Mouse (Mus musculus): ENCODE measurements at regions not wholly inside any gene's neighbourhood (a gene's known extent, or its start where the extent isn't known, plus 50 kb on each side); places are given as distances from the start of the nearest gene placed in this dataset.
A peak's percentile ranks its signal among the peaks of the same experiment; 100 is the strongest.

DNA sequence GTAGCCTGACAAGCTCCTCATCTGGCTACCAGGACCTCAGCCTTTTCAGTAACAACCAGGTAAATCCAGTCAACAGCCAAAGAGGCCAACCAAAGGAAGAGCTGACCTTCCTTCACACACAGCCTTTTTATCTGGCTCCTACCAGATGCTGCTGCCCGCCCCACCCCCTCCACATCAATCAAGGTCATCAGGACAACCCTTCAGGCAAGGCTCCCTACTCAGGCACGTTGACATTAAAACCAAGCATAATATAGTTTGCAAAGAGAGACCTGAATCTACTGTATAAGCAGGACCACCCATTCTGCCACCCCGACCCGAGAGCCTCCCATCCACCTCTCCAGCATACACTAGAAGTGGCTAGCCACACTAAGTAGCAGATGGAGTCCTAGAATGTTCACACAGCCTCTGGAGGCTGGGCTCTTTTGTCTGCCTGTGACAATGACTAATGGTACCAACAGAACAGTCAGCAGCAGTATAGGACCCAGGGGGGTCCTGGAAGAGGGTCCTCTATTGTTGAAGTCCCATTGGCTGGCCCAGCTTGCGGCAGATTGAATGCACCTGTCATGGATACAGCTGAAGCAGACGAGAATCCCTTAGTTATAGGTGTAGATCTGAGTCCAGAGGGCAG lies 233.0 kb upstream of the Kdm8 start:
- H3K9ac ChIP-seq, result no peak overlapping the region
- H3K9me3 ChIP-seq, result no peaks in the 10 kb centered on the region
- H3K4me2 ChIP-seq, result no peak overlapping the region
- H3K36me3 ChIP-seq (replicated peaks), result no peaks in the 10 kb centered on the region
- no peak overlapping the region for H3K27ac ChIP-seq
- WGBS, result 84% methylated on average over 6 of the region's 6 CpGs
- H3K4me1 ChIP-seq, result 0 out of 2 replicates have a peak, but pooled peaks cover 3% of the 10 kb centered on the region
- no peaks in the 10 kb centered on the region for H3K27me3 ChIP-seq (replicated peaks)
- no peak for ATAC-seq (replicated peaks)
- no peak overlapping the region for H3K4me3 ChIP-seq

DNA sequence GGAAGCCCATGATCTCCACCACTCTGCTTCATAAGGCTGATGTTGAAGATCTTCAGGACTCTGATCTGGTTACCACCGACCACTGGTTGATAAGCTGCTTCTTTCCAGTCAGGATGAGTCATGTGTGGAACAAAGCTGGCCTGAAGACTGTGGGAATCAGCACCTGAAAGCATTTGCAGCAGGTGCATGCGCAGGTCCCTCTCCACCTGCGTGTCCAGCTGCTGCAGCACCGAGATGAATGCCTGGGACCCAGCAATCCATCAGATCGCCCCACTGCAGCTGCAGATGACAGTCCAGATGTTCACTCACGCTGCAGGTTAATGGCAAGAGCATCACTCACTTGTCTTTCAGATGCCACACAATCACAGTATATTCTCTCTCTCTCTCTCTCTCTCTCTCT lies 230.4 kb upstream of the Kdm8 start:
- WGBS, result 85% methylated on average over 6 of the region's 6 CpGs
- H3K4me2 ChIP-seq, result no peak overlapping the region
- H3K27me3 ChIP-seq (replicated peaks), result no peaks in the 10 kb centered on the region
- H3K9me3 ChIP-seq, result no peaks in the 10 kb centered on the region
- no peak overlapping the region for H3K27ac ChIP-seq
- ATAC-seq (replicated peaks), result no peak
- H3K36me3 ChIP-seq (replicated peaks), result no peaks in the 10 kb centered on the region
- 0 out of 2 replicates have a peak, but pooled peaks cover 3% of the 10 kb centered on the region for H3K4me1 ChIP-seq
- H3K4me3 ChIP-seq, result no peak overlapping the region
- H3K9ac ChIP-seq, result no peak overlapping the region

DNA sequence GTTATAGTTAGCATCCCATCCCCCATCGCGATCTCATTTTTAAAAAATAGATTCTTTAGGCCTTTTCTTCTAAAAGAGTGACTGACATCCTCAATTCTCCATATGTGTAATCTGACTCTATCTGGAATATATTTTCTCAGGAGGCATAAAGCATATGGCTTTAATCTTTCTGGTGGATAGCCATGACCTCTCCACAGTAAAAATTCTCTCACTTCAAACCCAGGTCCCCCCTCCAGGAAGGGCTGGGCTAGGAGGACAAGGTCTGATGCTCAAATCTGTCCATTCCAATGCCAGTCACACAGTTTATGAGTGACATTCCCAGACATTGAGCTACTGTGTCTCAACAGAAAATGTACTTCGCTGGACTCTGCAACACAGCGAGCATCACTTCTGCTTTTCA lies 226.8 kb upstream of the Kdm8 start:
- ATAC-seq (replicated peaks), result no peak
- 85% methylated on average over 4 of the region's 4 CpGs for WGBS
- no peak overlapping the region for H3K9ac ChIP-seq
- no peaks in the 10 kb centered on the region for H3K9me3 ChIP-seq
- H3K27ac ChIP-seq, result no peak overlapping the region
- no peak overlapping the region for H3K4me2 ChIP-seq
- H3K27me3 ChIP-seq (replicated peaks), result no peaks in the 10 kb centered on the region
- no peak overlapping the region for H3K4me3 ChIP-seq
- H3K36me3 ChIP-seq (replicated peaks), result no peaks in the 10 kb centered on the region
- H3K4me1 ChIP-seq, result 0 out of 2 replicates have a peak, but pooled peaks cover 3% of the 10 kb centered on the region

DNA sequence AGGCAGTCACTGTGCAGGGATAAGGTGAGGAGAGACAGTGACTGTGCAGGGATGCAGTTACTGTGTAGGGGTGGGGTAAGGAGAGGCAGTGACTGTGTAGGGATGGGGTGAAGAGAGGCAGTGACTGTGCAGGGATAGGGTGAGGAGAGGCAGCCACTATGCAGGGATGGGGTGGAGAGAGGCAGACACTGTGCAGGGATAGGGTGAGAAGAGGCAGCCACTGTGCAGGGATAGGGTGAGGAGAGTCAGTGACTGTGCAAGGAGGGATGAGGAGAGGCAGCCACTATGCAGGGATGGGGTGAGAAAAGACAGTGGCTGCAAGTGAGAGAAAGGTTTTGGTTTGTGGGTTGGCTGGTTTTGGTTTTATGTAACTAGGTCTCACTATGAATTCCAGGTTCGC lies 221.8 kb upstream of the Kdm8 start:
- WGBS, result 91% methylated on average over 1 of the region's 1 CpGs
- H3K27ac ChIP-seq, result no peak overlapping the region
- no peak for ATAC-seq (replicated peaks)

DNA sequence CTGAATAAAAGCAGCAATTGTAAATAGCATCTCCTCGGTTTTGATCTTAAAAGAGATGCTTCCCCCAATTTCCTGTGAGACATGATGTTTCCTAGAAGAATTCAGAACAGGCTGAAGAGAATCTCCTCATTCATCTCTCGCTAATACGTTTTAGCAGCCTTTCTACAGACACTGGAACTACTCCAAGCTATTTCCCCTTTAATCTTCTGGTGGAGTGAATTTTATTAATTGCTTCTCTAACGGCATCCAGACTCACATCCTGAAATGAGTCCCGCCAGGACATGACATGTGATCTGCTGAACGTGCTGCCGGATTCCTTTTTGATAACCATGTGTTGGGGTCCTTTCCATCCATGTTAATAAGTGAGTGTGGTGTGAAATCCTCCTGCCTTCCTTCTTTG lies 209.6 kb upstream of the Kdm8 start:
- no peaks in the 10 kb centered on the region for H3K27me3 ChIP-seq (replicated peaks)
- 38% methylated on average over 7 of the region's 7 CpGs for WGBS
- H3K9me3 ChIP-seq, result no peaks in the 10 kb centered on the region
- no peaks in the 10 kb centered on the region for H3K36me3 ChIP-seq (replicated peaks)
- no peak overlapping the region for H3K4me2 ChIP-seq
- 0 out of 2 replicates have a peak overlapping the region, but pooled peaks have one; percentile 24 for H3K27ac ChIP-seq
- ATAC-seq (replicated peaks), result no peak
- no peak overlapping the region for H3K9ac ChIP-seq
- H3K4me3 ChIP-seq, result no peak overlapping the region
- no peaks in the 10 kb centered on the region for H3K4me1 ChIP-seq

More for the DNA sequence above, 221.8 kb upstream of the Kdm8 start:
- H3K36me3 ChIP-seq (replicated peaks), result no peaks in the 10 kb centered on the region
- no peaks in the 10 kb centered on the region for H3K27me3 ChIP-seq (replicated peaks)
- no peak overlapping the region for H3K4me3 ChIP-seq
- no peaks in the 10 kb centered on the region for H3K4me1 ChIP-seq
- no peak overlapping the region for H3K9ac ChIP-seq
- H3K4me2 ChIP-seq, result no peak overlapping the region
- no peaks in the 10 kb centered on the region for H3K9me3 ChIP-seq

DNA sequence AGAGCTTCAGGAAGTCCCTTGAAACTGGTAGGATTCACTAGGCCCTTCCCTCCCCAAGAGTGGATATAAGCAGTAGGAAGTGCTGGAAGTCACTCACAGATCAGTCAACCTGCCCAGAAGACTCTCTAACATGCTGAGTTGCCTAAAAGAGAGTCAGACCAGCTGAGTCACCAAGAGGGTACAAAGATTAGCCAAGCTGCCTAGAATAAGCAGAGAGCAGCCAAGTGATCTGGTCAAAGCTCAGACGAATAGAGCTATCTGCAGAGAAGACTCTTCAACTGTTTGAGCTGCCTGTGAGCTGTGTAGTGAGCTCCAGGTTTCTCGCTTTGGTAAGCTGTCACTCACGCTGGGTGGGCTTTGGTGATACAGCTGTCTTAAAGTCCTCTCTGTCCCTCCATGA lies 207.4 kb upstream of the Kdm8 start:
- Histone ChIP-seq H3K36me3 (replicated peaks) (no peaks in the 10 kb centered on the region), H3K4me1 (no peaks in the 10 kb centered on the region), H3K9me3 (no peaks in the 10 kb centered on the region), H3K4me3 (no peak overlapping the region), H3K9ac (no peak overlapping the region), H3K27ac (no peak overlapping the region), H3K27me3 (replicated peaks) (no peaks in the 10 kb centered on the region), H3K4me2 (no peak overlapping the region)
- ATAC-seq (replicated peaks), result no peak
- 84% methylated on average over 3 of the region's 3 CpGs for WGBS

DNA sequence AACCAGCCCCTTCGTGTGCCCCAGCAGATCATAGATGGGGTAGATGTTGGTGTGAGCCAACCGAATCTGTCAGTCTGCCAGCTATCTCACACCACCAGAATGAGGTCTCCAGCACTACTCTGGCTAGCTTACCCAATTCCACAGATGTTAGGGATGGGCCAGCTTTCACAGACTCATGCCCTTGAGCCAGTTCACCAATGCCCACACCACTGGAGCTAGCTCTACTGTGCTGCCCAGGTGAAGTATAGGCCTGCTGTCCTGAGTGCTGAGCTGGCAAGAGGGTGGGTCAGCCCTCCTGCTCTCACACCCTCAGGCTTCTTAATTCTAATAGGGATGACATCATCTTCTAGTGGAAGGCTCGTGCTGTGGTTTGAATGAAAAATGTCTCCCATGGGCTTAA lies 201.5 kb upstream of the Kdm8 start:
- ATAC-seq (replicated peaks), result no peak
- WGBS, result 81% methylated on average over 3 of the region's 3 CpGs
- H3K27ac ChIP-seq, result no peak overlapping the region
- no peaks in the 10 kb centered on the region for H3K4me1 ChIP-seq
- H3K4me2 ChIP-seq, result no peak overlapping the region
- no peaks in the 10 kb centered on the region for H3K36me3 ChIP-seq (replicated peaks)
- H3K4me3 ChIP-seq, result no peak overlapping the region
- no peaks in the 10 kb centered on the region for H3K27me3 ChIP-seq (replicated peaks)
- H3K9me3 ChIP-seq, result no peaks in the 10 kb centered on the region
- no peak overlapping the region for H3K9ac ChIP-seq

DNA sequence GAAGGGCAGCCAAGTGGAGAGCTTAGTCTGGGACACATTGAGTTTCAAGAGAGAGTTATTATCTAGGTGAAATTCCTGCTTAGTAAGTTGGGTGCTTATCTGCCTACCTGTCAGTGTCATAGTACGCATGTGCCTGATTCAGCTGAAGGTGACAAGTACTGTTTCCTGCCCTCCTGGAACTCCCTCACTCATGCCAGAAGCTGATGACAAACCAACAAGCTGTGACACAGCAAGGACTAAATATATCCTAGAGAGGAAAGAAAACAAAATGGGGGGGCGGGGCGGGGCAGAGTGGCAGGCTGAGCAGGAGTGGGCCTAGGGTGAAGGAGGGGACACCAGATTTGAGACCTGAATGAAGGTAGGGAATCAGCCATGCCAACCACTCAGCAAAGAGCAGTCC lies 196.1 kb upstream of the Kdm8 start:
- H3K4me1 ChIP-seq, result no peaks in the 10 kb centered on the region
- no peak overlapping the region for H3K4me2 ChIP-seq
- no peaks in the 10 kb centered on the region for H3K27me3 ChIP-seq (replicated peaks)
- no peak overlapping the region for H3K9ac ChIP-seq
- no peak for ATAC-seq (replicated peaks)
- WGBS, result 94% methylated on average over 3 of the region's 3 CpGs
- no peak overlapping the region for H3K27ac ChIP-seq
- no peaks in the 10 kb centered on the region for H3K9me3 ChIP-seq
- H3K36me3 ChIP-seq (replicated peaks), result no peaks in the 10 kb centered on the region
- H3K4me3 ChIP-seq, result no peak overlapping the region

DNA sequence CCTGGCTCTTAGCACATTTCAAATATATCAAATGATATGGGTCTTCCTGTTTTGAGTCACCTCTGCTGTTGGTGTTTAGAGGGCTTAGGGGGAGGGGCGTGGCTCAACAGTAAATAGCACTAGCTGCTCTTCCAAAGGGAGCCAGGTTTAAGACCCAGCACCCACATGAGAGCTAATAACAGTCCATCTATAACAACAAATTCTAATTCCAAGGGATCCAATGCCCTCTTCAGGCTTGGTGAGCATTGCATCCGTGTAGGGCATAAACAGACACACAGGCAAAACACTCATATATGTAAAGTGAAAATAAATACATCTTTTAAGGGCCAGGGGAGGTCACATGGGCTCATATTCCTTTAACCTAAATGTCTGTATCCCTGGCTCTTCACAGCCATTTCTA lies 194.1 kb upstream of the Kdm8 start:
- H3K4me2 ChIP-seq, result no peak overlapping the region
- peaks cover 6% of the 10 kb centered on the region; the same call in 1 of the 2 replicates for H3K4me1 ChIP-seq
- no peak for ATAC-seq (replicated peaks)
- H3K9me3 ChIP-seq, result no peaks in the 10 kb centered on the region
- H3K27me3 ChIP-seq (replicated peaks), result no peaks in the 10 kb centered on the region
- no peak overlapping the region for H3K9ac ChIP-seq
- H3K36me3 ChIP-seq (replicated peaks), result no peaks in the 10 kb centered on the region
- H3K27ac ChIP-seq, result no peak overlapping the region
- H3K4me3 ChIP-seq, result no peak overlapping the region
- 80% methylated on average over 2 of the region's 2 CpGs for WGBS

DNA sequence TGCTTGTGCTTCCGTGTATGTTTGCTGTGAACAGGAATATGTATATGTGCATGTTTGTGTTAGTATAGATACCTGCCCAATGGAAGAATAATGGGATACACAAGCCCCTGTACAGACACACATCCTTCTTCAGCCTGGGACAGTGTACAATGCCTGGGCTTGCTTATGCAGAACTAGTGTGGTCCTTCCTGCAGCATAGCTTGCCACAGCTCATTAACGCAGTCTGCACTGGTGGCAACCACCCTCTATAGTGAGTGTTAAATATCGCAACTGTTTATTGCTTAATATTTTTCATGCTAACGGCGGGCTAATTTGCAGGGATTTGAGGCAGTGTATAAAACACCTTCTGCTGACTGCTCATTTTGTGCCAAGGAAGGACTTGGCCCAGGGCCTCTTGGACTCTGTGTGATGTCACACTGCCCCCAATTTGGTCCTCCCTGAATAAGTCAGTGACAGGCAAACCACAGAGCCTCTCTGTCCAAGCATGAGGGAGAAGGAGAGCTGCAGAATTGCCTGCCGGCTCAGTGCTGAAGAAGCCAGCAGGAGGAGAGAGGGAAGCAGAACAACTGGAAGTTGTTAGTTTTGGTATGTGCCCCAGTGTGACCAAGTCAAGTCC lies 193.4 kb upstream of the Kdm8 start:
- no peak overlapping the region for H3K27ac ChIP-seq
- peaks cover 6% of the 10 kb centered on the region; the same call in 1 of the 2 replicates for H3K4me1 ChIP-seq
- H3K4me3 ChIP-seq, result no peak overlapping the region
- H3K4me2 ChIP-seq, result no peak overlapping the region
- no peaks in the 10 kb centered on the region for H3K36me3 ChIP-seq (replicated peaks)
- H3K27me3 ChIP-seq (replicated peaks), result no peaks in the 10 kb centered on the region
- WGBS, result 73% methylated on average over 6 of the region's 6 CpGs
- H3K9ac ChIP-seq, result no peak overlapping the region
- no peaks in the 10 kb centered on the region for H3K9me3 ChIP-seq
- no peak for ATAC-seq (replicated peaks)

DNA sequence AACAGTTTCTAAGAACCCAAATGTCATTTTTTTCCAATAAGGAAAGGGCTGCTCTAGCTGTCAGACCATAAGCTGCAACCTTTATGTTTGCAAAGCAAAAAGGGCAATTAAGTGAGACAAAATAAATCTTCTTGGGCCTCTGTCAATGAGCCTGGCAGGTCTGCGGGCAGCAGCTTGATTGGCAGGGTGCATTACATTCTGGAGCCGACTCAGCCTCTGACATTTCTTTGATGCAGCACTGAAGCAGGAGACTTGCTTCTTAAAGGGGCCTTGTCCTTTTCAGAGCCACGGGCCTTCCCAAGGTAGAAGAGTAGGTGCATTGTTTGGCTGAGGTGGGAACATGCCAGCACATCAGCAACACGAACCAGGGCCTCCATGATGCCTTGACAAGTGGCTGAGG lies 190.2 kb upstream of the Kdm8 start:
- Histone ChIP-seq H3K4me2 (no peak overlapping the region), H3K27me3 (replicated peaks) (no peaks in the 10 kb centered on the region), H3K4me3 (no peak overlapping the region), H3K27ac (no peak overlapping the region), H3K4me1 (peaks cover 6% of the 10 kb centered on the region; the same call in 1 of the 2 replicates), H3K9ac (no peak overlapping the region), H3K36me3 (replicated peaks) (no peaks in the 10 kb centered on the region), H3K9me3 (no peaks in the 10 kb centered on the region)
- 14% methylated on average over 4 of the region's 4 CpGs for WGBS
- ATAC-seq (replicated peaks), result peak; percentile 24; the same call in 1 of the 2 replicates

DNA sequence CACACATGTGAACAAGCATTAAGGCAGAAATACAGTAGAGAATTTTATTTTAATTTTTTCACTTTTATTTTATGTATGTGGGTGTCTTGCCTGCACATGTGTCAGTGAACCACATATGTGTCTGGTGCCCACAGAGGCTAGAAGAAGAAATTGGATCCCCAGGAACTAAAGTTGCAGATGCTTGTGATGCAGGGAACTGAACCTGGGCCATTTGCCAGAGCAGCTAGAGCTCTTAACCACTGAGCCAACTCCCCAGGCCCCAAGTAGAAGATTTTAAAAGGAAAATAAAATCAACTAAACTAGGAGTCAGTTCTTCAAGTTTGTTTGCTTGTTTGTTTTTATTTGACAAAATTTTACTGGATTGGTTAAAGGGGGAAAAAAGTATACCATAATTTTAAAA lies 185.5 kb upstream of the Kdm8 start:
- Histone ChIP-seq H3K36me3 (replicated peaks) (no peaks in the 10 kb centered on the region), H3K4me3 (no peak overlapping the region), H3K27me3 (replicated peaks) (no peaks in the 10 kb centered on the region), H3K9ac (no peak overlapping the region), H3K9me3 (no peaks in the 10 kb centered on the region), H3K4me2 (no peak overlapping the region), H3K4me1 (peaks cover 25% of the 10 kb centered on the region), H3K27ac (no peak overlapping the region)
- ATAC-seq (replicated peaks), result no peak

DNA sequence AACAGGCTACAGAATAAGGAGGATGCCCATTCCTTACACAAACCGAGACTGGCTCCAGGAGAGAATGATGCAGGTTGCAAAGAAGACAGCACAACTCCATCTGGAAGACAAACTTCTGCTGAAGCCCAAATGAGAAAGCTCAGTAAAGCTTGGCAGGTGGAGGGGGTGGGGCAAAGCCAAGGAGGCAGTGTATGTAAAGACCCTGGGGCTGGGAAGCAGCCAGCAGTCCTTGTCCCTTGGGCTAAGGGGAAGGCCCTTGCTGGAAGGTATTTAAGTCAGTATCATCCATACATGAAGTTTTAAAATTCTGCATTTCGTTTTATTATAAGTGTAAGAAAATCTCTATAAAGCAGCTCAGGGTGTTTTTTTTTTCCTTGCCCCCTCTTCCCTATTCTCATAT lies 182.3 kb upstream of the Kdm8 start:
- Histone ChIP-seq H3K27ac (peak overlapping the region; percentile 68), H3K36me3 (replicated peaks) (no peaks in the 10 kb centered on the region), H3K27me3 (replicated peaks) (no peaks in the 10 kb centered on the region), H3K4me2 (no peak overlapping the region), H3K9ac (no peak overlapping the region), H3K4me1 (peaks cover 21% of the 10 kb centered on the region), H3K4me3 (no peak overlapping the region), H3K9me3 (no peaks in the 10 kb centered on the region)
- WGBS, result 49% methylated on average over 2 of the region's 2 CpGs
- peak; percentile 53 for ATAC-seq (replicated peaks)
